Mouse (Mus musculus) kidney, embryonic 14.5 days (tissue): Measurements from ENCODE around the gene Manf. TPM values are rescaled to one million over a fixed set of nuclear protein-coding genes. Genes with fewer than 3 reads are reported as not detected.

Source experiments
- ATAC-seq: fragments of 200-750 bp; cut with Nextera tagmentation; 2 replicates; pipeline ENCODE4 v1.8.0; 2017; ENCODE audit warnings: moderate number of reproducible peaks, mild to moderate bottlenecking, moderate TSS enrichment, moderate library complexity; ENCODE audit not compliant: low FRiP score, low TSS enrichment
- H3K27ac ChIP-seq: fragments of 300-500 bp; sonication (generic); 2 replicates; pipeline ENCODE4 v1.5.1; 2014; ENCODE audit warnings: low read depth, mild to moderate bottlenecking, low read length, moderate library complexity, mixed read lengths
- H3K27me3 ChIP-seq: fragments of 300-500 bp; sonication (generic); 2 replicates; pipeline ENCODE4 v1.6.1; 2014; ENCODE audit warnings: mild to moderate bottlenecking, low read length; ENCODE audit not compliant: control insufficient read depth, insufficient read depth
- H3K36me3 ChIP-seq: fragments of 300-500 bp; sonication (generic); 2 replicates; pipeline ENCODE4 v1.6.1; 2014; ENCODE audit warnings: low read length, mixed read lengths; ENCODE audit not compliant: control insufficient read depth, insufficient read depth
- H3K4me1 ChIP-seq: fragments of 300-500 bp; sonication (generic); 2 replicates; pipeline ENCODE4 v1.6.1; 2014; ENCODE audit warnings: low read length, mixed read lengths; ENCODE audit not compliant: control insufficient read depth, insufficient read depth
- H3K4me2 ChIP-seq: fragments of 300-500 bp; sonication (generic); replicated peaks from 2 replicates; pipeline ENCODE4 v1.6.1; 2014; ENCODE audit warnings: low read depth, mild to moderate bottlenecking, low read length
- H3K4me3 ChIP-seq: fragments of 300-500 bp; sonication (generic); 2 replicates; pipeline ENCODE4 v1.5.1; 2014; ENCODE audit warnings: mild to moderate bottlenecking, low read length
- H3K9ac ChIP-seq: fragments of 300-500 bp; sonication (generic); 2 replicates; pipeline ENCODE4 v1.6.1; 2014; ENCODE audit warnings: low read depth, mild to moderate bottlenecking, low read length, moderate library complexity
- H3K9me3 ChIP-seq: fragments of 300-500 bp; sonication (generic); 2 replicates; pipeline ENCODE4 v1.6.1; 2016; ENCODE audit warnings: low read length; ENCODE audit not compliant: control insufficient read depth
- WGBS: fragments of 180-500 bp; shearing (Covaris S2); extraction: QIAGEN DNeasy Blood & Tissue Kit; methylation state at CpG from one replicate; pipeline ENCODE4 v1.1.7; 2014; 5-methylcytosine and 5-hydroxymethylcytosine counted together
- polyA plus RNA-seq: library from polyadenylated mRNA; unstranded; fragments of >200 nt; fragmentation: Nextera tagmentation; extraction: Ambion mirVana; gene quantifications from 2 replicates; pipeline ENCODE4 v1.2.1, GENCODE M21; 2014

Gene Manf
- 295 and 319 TPM in 2 replicates for polyA plus RNA-seq

DNA sequence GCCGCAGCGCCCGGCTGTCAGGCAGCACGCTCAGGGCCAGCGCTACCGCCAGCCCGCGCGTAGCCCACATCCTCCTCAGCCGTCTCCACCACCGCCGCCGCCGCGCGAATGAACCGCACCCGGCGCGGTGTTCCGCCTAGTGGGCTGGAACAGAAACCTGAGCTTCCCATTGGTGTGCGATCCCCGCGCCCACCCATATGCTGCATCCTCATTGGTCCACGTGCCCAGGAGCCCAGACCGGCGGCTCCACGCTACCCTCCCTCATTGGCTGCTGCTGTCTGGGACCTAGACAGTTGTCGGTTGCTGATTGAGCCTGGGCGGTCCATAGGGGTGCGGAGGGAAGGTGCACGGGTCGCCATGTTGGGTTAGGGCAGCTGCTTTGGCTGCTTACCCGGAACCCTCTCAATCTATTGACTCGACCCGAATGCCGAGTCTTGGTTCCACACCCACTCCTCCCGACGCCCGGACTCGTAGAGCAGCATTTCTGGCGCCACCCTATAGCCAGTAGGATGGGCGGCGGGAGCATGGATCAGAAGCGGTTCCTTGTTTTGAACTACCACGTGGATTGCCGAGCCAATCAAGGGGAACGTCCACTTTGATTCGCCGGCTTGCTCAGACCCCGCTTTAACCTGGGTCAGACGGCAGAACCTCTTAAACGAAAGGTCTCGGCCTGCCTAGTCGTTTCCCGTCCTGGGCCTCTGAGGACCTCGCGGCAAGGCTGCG is at the start of gene Manf:
Gene Manf, minus strand, starts transcription at position 151 of the 723 bp plus-strand sequence.
- H3K27me3 ChIP-seq = no peaks in the 10 kb centered on the region
- no peaks in the 10 kb centered on the region for H3K9me3 ChIP-seq
- H3K4me3 ChIP-seq = peak within 1 kb of the TSS; percentile 97
- H3K4me2 ChIP-seq = peak within 1 kb of the TSS; percentile 72
- H3K4me1 ChIP-seq = peaks cover 14% of the 10 kb centered on the region; the same call in 1 of the 2 replicates
- peaks cover 31% of the 10 kb centered on the region for H3K36me3 ChIP-seq
- H3K27ac ChIP-seq = peak within 1 kb of the TSS; percentile 88
- H3K9ac ChIP-seq = peak within 1 kb of the TSS; percentile 96
- under 1% methylated on average over 59 of the region's 59 CpGs for WGBS
- peak; percentile 99 for ATAC-seq

DNA sequence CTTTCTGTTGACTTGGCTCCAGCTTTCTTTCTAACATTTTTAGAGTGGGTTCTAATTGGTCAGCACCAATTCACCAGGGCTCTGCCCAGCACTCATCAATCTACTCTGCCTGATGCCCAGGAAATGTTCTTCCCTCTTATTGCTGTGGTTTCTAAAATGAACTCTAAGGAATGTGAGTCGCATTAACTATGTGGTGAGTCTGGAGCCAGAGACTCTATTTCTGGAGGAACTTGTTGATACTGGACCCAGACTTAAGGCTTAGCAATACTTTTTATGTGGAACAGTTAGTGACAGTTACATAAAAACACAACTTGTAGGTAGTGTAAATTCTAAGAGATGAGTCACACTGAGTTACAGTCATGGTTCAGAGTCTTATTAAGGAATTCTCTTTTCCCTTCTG is 43.2 kb upstream of the Manf start:
- ATAC-seq = no peak
- Histone ChIP-seq H3K9me3 (no peaks in the 10 kb centered on the region), H3K4me1 (no peaks in the 10 kb centered on the region), H3K4me3 (no peak overlapping the region), H3K36me3 (no peaks in the 10 kb centered on the region), H3K4me2 (no peak overlapping the region), H3K9ac (no peak overlapping the region), H3K27ac (no peak overlapping the region), H3K27me3 (no peaks in the 10 kb centered on the region)
- 95% methylated on average over 1 of the region's 1 CpGs for WGBS

DNA sequence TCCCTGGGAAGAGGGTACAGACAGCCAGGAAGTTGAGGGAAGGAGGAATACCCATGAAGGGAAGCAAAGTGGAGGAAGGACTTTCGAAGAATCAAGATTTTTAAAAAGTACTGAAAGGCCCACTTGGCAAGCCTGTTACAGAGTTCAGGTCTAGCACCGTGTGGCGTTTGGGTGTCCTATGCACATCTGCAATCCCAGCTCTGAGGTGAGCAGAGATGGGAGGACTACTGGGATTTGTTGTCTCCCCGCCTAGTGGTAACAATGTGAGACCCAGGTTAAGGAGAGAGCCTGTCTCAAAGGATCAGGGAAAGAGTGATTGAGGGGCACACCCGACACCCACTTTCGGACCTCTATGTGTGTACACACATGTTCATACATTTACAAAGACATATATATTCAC is 23.1 kb upstream of the Manf start:
- ATAC-seq = no peak
- no peak overlapping the region for H3K9ac ChIP-seq
- H3K36me3 ChIP-seq = no peaks in the 10 kb centered on the region
- no peaks in the 10 kb centered on the region for H3K27me3 ChIP-seq
- 86% methylated on average over 6 of the region's 6 CpGs for WGBS
- H3K4me2 ChIP-seq = no peak overlapping the region
- no peak overlapping the region for H3K4me3 ChIP-seq
- H3K9me3 ChIP-seq = no peaks in the 10 kb centered on the region
- H3K27ac ChIP-seq = no peak overlapping the region
- no peaks in the 10 kb centered on the region for H3K4me1 ChIP-seq

DNA sequence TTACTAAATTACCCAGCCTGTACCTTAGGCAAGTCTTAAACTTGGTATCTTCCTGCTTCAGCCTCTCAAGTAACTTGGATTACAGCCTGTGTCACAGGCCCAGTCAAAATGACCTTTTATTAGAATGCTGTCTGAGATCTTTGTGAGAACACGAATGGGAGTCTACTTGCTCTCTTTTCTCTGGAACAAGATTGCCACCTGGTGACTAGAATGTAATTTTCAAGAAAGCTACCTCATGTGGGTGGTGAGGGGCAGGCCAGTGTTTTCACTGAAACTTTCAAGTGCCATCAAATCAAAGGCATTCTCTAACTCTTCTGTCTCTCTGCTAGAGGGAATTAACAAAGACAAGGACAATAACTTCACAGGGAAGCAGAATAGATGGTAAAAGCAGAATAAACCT is 22.0 kb upstream of the Manf start:
- WGBS = 11% methylated on average over 1 of the region's 1 CpGs
- no peaks in the 10 kb centered on the region for H3K27me3 ChIP-seq
- H3K4me1 ChIP-seq = no peaks in the 10 kb centered on the region
- H3K4me2 ChIP-seq = no peak overlapping the region
- no peak overlapping the region for H3K27ac ChIP-seq
- H3K4me3 ChIP-seq = no peak overlapping the region
- H3K36me3 ChIP-seq = no peaks in the 10 kb centered on the region
- H3K9ac ChIP-seq = no peak overlapping the region
- no peaks in the 10 kb centered on the region for H3K9me3 ChIP-seq
- no peak for ATAC-seq

DNA sequence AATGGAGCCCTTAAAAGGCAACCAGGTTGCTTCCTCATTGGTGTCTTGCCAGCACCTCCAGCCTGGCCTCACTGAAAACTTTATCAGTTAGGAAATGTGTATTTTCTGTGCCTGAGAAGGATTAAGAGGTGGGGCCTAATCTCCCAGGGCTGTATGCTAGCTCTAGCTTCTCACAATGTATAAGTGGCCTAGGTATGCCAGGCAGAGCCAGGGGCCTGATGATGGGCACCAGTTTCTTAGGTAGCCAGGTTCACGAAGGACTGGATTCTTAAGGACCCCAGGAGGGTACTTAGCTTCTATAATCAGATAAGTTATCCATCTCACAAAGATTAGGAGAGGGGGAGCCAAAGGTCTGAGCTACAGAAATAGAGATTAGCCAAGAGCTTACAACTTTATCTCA is 19.8 kb upstream of the Manf start:
- Histone ChIP-seq H3K36me3 (no peaks in the 10 kb centered on the region), H3K27ac (no peak overlapping the region), H3K27me3 (no peaks in the 10 kb centered on the region), H3K4me3 (no peak overlapping the region), H3K4me1 (no peaks in the 10 kb centered on the region), H3K9ac (no peak overlapping the region), H3K4me2 (no peak overlapping the region), H3K9me3 (no peaks in the 10 kb centered on the region)
- 76% methylated on average over 1 of the region's 1 CpGs for WGBS
- ATAC-seq = no peak

DNA sequence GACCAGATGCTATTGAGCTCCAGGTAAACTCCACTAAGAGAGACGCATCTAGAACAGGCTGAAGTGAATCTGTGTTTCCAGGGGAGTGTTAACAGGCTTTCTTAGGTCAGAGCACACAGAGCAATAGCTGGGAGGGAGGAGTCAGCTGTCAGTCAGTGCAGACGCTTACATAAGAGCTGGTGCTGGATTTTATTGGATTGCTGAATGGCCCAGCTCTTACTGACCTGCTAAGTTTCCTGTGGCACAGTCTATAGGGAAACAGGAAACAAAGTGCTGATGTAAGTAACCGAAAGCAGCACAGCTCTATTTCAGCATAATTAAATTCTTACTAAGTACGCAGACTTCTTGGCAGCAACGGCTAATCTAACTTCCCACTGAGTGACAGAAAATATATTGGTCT is 16.9 kb upstream of the Manf start:
- H3K27ac ChIP-seq = no peak overlapping the region
- H3K4me2 ChIP-seq = no peak overlapping the region
- H3K9me3 ChIP-seq = no peaks in the 10 kb centered on the region
- no peak for ATAC-seq
- no peak overlapping the region for H3K4me3 ChIP-seq
- no peaks in the 10 kb centered on the region for H3K4me1 ChIP-seq
- H3K36me3 ChIP-seq = no peaks in the 10 kb centered on the region
- no peak overlapping the region for H3K9ac ChIP-seq
- 42% methylated on average over 5 of the region's 5 CpGs for WGBS
- no peaks in the 10 kb centered on the region for H3K27me3 ChIP-seq

DNA sequence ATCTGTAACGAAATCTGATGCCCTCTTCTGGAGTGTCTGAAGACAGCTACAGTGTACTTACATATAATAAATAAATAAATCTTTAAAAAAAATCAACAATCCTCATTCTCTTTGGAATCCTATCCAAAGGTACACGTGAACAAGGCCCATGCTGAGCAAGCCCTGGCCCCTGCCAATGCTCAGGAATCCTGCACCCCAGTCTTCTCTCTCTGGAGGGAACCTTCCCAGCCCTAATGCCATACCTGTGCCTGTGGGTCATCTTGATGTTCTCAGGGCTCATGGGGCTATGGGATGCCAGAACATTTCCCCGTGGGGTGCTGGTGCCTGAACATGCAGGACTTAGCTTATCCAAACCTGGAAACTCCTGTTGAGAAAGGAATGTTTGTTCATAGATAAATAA is 16.4 kb upstream of the Manf start:
- no peaks in the 10 kb centered on the region for H3K27me3 ChIP-seq
- H3K9me3 ChIP-seq = no peaks in the 10 kb centered on the region
- no peak for ATAC-seq
- WGBS = 75% methylated on average over 3 of the region's 3 CpGs
- H3K4me2 ChIP-seq = no peak overlapping the region
- no peaks in the 10 kb centered on the region for H3K4me1 ChIP-seq
- H3K27ac ChIP-seq = no peak overlapping the region
- H3K36me3 ChIP-seq = no peaks in the 10 kb centered on the region
- no peak overlapping the region for H3K9ac ChIP-seq
- no peak overlapping the region for H3K4me3 ChIP-seq

DNA sequence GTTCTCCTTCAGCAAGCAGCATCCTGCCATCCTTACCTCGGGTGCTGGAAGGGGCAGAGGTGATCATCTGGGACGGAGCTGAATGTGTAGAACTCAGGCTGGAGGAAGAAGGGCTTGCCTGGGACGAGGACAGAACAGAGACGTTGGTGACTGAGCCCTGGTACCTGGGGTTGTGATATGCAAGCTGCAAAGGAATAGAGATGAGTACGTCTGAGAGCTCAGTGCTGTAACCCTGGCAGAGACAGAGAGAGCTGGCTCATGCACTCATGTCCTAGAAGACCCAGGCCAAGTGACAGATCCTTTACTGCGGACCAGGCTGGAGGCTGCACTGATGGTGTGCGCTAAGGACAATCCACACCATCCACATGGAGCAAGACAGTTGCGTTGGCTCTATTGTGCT is 14.8 kb upstream of the Manf start:
- Histone ChIP-seq H3K27ac (no peak overlapping the region), H3K4me2 (no peak overlapping the region), H3K4me3 (no peak overlapping the region), H3K9ac (no peak overlapping the region), H3K4me1 (no peaks in the 10 kb centered on the region), H3K9me3 (no peaks in the 10 kb centered on the region), H3K27me3 (no peaks in the 10 kb centered on the region), H3K36me3 (no peaks in the 10 kb centered on the region)
- 85% methylated on average over 8 of the region's 8 CpGs for WGBS
- ATAC-seq = no peak

DNA sequence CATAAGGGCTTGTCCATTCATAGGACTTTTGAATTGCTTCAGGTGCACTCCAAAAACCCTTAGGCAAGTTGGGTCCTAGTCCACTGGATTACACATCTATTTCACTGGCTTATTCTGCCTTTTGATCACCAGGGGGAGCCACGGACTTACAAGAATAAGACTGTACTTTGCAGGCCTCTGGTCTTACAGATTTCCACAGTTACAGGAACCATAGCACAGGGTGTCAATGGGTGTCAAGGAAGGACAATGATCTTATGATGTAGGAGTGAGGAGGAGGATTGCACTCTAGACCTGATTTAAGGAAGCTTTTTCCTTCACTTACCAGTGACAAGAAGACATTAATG is 12.0 kb upstream of the Manf start:
- no peaks in the 10 kb centered on the region for H3K27me3 ChIP-seq
- 13% methylated on average over 1 of the region's 1 CpGs for WGBS
- H3K27ac ChIP-seq = no peak overlapping the region
- H3K9ac ChIP-seq = no peak overlapping the region
- no peak overlapping the region for H3K4me2 ChIP-seq
- H3K36me3 ChIP-seq = no peaks in the 10 kb centered on the region
- H3K4me1 ChIP-seq = no peaks in the 10 kb centered on the region
- no peak for ATAC-seq
- no peaks in the 10 kb centered on the region for H3K9me3 ChIP-seq
- H3K4me3 ChIP-seq = no peak overlapping the region
